Mouse (Mus musculus) intestine, embryonic 16.5 days (tissue): ENCODE results near the gene Arfrp1. TPM values are rescaled to one million over a fixed set of nuclear protein-coding genes. Genes with fewer than 3 reads are reported as not detected.

Experiments used
- ATAC-seq: fragments of 200-750 bp; cut with Nextera tagmentation; 2 replicates; pipeline ENCODE4 v1.8.0; 2017; ENCODE audit warnings: moderate TSS enrichment, moderate library complexity
- H3K27ac ChIP-seq: fragments of 300-500 bp; sonication (generic); 2 replicates; pipeline ENCODE4 v1.5.1; 2014; ENCODE audit warnings: mild to moderate bottlenecking, low read length
- H3K27me3 ChIP-seq: fragments of 300-500 bp; sonication (generic); replicated peaks from 2 replicates; pipeline ENCODE4 v1.6.1; 2014; ENCODE audit warnings: low read length, control low read depth, mixed read lengths; ENCODE audit not compliant: control insufficient read depth, insufficient read depth
- H3K36me3 ChIP-seq: fragments of 300-500 bp; sonication (generic); 2 replicates; pipeline ENCODE4 v1.6.1; 2014; ENCODE audit warnings: low read length, control low read depth; ENCODE audit not compliant: control insufficient read depth, insufficient read depth
- H3K4me1 ChIP-seq: fragments of 300-500 bp; sonication (generic); 2 replicates; pipeline ENCODE4 v1.6.1; 2014; ENCODE audit warnings: low read length, control low read depth, mixed read lengths; ENCODE audit not compliant: control insufficient read depth, insufficient read depth
- H3K4me2 ChIP-seq: fragments of 300-500 bp; sonication (generic); 2 replicates; pipeline ENCODE4 v1.6.1; 2014; ENCODE audit warnings: low read depth, low read length, control low read depth
- H3K4me3 ChIP-seq: fragments of 300-500 bp; sonication (generic); 2 replicates; pipeline ENCODE4 v1.5.1; 2014; ENCODE audit warnings: mild to moderate bottlenecking, low read length
- H3K9ac ChIP-seq: fragments of 300-500 bp; sonication (generic); 2 replicates; pipeline ENCODE4 v1.6.1; 2014; ENCODE audit warnings: low read depth, low read length
- H3K9me3 ChIP-seq: fragments of 300-500 bp; sonication (generic); 2 replicates; pipeline ENCODE4 v1.6.1; 2016; ENCODE audit warnings: low read length, control low read depth; ENCODE audit not compliant: control insufficient read depth
- WGBS: fragments of 180-500 bp; shearing (Covaris S2); extraction: QIAGEN DNeasy Blood & Tissue Kit; methylation state at CpG from one replicate; pipeline ENCODE4 v1.1.7; 2014; 5-methylcytosine and 5-hydroxymethylcytosine counted together
- polyA plus RNA-seq: library from polyadenylated mRNA; unstranded; fragments of >200 nt; fragmentation: Nextera tagmentation; extraction: Ambion mirVana; gene quantifications from 2 replicates; pipeline ENCODE4 v1.2.1, GENCODE M21; 2015

The Arfrp1 gene
- polyA plus RNA-seq, 1 experiment from 2014 or later: 54.0 TPM

DNA sequence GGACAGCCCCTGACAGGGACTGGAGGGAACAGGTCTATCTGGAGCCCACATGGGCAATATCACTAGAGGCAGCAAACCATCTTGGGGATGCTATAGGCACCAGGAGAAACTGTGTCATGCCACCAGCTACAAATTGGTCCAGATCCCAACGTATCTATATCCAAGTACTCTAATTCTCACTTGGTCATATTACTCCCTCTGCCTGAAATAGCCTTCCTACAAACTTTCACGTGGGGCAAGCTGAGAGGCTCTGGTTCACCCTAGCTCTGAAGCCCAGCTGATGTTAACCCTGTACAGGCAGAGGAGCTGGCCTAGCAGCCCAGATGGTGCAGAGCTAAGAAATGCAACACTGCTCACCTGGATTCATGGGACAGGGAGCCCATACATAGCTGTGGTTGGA is 26.3 kb upstream of the Arfrp1 start:
- WGBS: 69% methylated on average over 2 of the region's 2 CpGs
- Histone ChIP-seq H3K9me3 (no peaks in the 10 kb centered on the region), H3K27ac (no peak overlapping the region), H3K4me2 (no peak overlapping the region), H3K4me3 (no peak overlapping the region), H3K4me1 (no peaks in the 10 kb centered on the region), H3K9ac (no peak overlapping the region), H3K27me3 (no peaks in the 10 kb centered on the region), H3K36me3 (no peaks in the 10 kb centered on the region)
- no peak for ATAC-seq

GRCm38 (mm10) chr2:181391022-181391421 is 25.8 kb upstream of the Arfrp1 start:
- Histone ChIP-seq H3K4me1 (no peaks in the 10 kb centered on the region), H3K27ac (no peak overlapping the region), H3K9ac (no peak overlapping the region), H3K4me2 (no peak overlapping the region), H3K9me3 (no peaks in the 10 kb centered on the region), H3K4me3 (no peak overlapping the region), H3K27me3 (no peaks in the 10 kb centered on the region), H3K36me3 (no peaks in the 10 kb centered on the region)
- ATAC-seq: no peak
- 87% methylated on average over 15 of the region's 15 CpGs for WGBS

GRCm38 (mm10) chr2:181390136-181390870 is 25.1 kb upstream of the Arfrp1 start:
- H3K27ac ChIP-seq: no peak overlapping the region
- H3K4me1 ChIP-seq: no peaks in the 10 kb centered on the region
- no peak overlapping the region for H3K4me2 ChIP-seq
- H3K4me3 ChIP-seq: no peak overlapping the region
- 72% methylated on average over 4 of the region's 4 CpGs for WGBS
- no peaks in the 10 kb centered on the region for H3K27me3 ChIP-seq
- H3K9me3 ChIP-seq: no peaks in the 10 kb centered on the region
- no peak overlapping the region for H3K9ac ChIP-seq
- H3K36me3 ChIP-seq: no peaks in the 10 kb centered on the region; the same call in 1 of the 2 replicates
- no peak for ATAC-seq

DNA sequence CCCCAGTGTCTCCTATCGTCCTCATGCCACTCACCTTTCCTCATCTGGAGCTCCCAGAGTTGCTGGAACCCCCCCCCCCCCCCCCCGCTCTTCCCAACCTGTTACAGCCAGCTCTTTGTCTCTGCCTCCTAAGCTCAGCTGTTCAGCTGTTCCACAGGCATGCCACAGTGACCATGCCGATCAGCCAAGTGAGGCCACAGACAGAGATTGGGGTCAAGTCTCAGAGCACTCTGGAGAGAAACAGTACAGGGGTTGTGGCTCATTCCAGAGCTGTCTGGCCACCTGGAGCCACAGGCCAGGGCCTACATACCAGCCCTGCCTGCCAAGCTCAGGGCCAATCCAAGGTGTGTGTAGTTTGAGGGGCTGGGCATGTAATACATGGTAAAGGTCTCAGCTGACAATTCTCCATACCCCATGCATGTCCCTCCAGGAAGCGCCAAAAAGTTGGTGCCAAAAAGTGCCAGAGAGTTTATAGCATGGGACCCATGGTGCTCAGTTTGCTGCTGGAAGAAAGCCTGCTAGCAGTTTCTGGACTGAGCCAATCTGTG is 21.5 kb upstream of the Arfrp1 start:
- H3K27ac ChIP-seq: no peak overlapping the region
- H3K9ac ChIP-seq: no peak overlapping the region

DNA sequence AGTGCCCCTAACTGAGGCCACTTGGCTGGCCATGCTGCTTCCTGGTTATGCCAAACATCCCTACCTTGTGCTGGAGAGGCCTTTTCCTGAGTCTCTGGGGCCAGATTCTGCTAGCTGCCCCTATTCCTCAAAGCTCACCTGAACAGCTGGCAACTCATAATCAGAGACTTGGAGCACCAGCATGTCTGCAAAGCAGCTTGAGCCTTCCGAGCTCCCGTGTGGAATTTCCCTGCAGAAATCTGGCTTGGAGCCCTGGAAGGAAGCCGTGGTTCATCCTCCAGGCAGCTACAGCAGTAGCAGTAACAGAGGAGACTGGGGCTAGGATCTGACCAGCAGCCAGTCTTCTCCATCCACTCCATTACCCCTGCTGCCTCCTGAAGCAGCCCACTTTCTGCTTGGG is 20.7 kb upstream of the Arfrp1 start:
- 66% methylated on average over 3 of the region's 3 CpGs for WGBS

More for the DNA sequence above, 21.5 kb upstream of the Arfrp1 start:
- WGBS: 85% methylated on average over 3 of the region's 4 CpGs
- Histone ChIP-seq H3K4me3 (no peak overlapping the region), H3K36me3 (peaks cover 7% of the 10 kb centered on the region; the same call in 1 of the 2 replicates), H3K27me3 (no peaks in the 10 kb centered on the region), H3K4me2 (no peak overlapping the region), H3K9me3 (no peaks in the 10 kb centered on the region), H3K4me1 (no peaks in the 10 kb centered on the region)
- no peak for ATAC-seq

GRCm38 (mm10) chr2:181384919-181385391 is 19.8 kb upstream of the Arfrp1 start:
- WGBS: 79% methylated on average over 4 of the region's 4 CpGs
- Histone ChIP-seq H3K9ac (no peak overlapping the region), H3K36me3 (peaks cover 15% of the 10 kb centered on the region), H3K9me3 (no peaks in the 10 kb centered on the region), H3K4me3 (no peak overlapping the region), H3K4me1 (no peaks in the 10 kb centered on the region), H3K27me3 (no peaks in the 10 kb centered on the region), H3K4me2 (no peak overlapping the region), H3K27ac (no peak overlapping the region)
- ATAC-seq: no peak

More for the DNA sequence above, 20.7 kb upstream of the Arfrp1 start:
- H3K9me3 ChIP-seq: no peaks in the 10 kb centered on the region
- H3K27me3 ChIP-seq: no peaks in the 10 kb centered on the region
- ATAC-seq: no peak
- no peaks in the 10 kb centered on the region for H3K4me1 ChIP-seq
- H3K27ac ChIP-seq: no peak overlapping the region
- H3K36me3 ChIP-seq: peaks cover 7% of the 10 kb centered on the region
- H3K4me2 ChIP-seq: no peak overlapping the region
- no peak overlapping the region for H3K9ac ChIP-seq
- H3K4me3 ChIP-seq: no peak overlapping the region

DNA sequence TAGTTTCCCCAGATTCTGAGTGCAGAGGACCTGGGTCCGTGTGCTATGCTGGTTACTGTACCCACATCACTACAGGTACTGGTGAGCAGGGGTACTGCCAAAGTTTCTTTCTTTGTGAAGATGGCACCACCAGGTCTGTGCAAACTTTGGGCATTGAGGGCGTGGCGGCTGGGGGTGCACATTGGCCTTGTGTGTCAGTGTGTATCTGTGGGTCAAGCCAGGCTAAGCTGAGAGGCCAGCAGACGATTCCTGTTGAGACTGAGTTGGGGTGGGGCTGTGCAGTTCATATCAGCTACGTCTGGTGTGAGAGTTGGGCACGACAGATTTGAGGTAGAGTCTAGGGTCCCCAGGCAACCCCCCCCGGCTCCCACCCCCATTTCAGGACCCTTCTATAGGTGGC is 19.3 kb upstream of the Arfrp1 start:
- Histone ChIP-seq H3K36me3 (peaks cover 17% of the 10 kb centered on the region), H3K27ac (no peak overlapping the region), H3K4me3 (no peak overlapping the region), H3K27me3 (no peaks in the 10 kb centered on the region), H3K4me1 (no peaks in the 10 kb centered on the region), H3K9ac (no peak overlapping the region), H3K9me3 (no peaks in the 10 kb centered on the region), H3K4me2 (no peak overlapping the region)
- ATAC-seq: no peak
- WGBS: 86% methylated on average over 7 of the region's 7 CpGs

- Histone ChIP-seq H3K27me3 (no peaks in the 10 kb centered on the region), H3K9me3 (no peaks in the 10 kb centered on the region), H3K4me1 (no peaks in the 10 kb centered on the region), H3K9ac (no peak overlapping the region), H3K36me3 (peaks cover 26% of the 10 kb centered on the region), H3K4me3 (no peak overlapping the region), H3K4me2 (no peak overlapping the region), H3K27ac (no peak overlapping the region)
- WGBS: 89% methylated on average over 6 of the region's 6 CpGs
- ATAC-seq: no peak
These were observed 16.6 kb upstream of the Arfrp1 start for GRCm38 (mm10) chr2:181381631-181382306.

GRCm38 (mm10) chr2:181381107-181381506 is 15.9 kb upstream of the Arfrp1 start:
- Histone ChIP-seq H3K9ac (no peak overlapping the region), H3K4me2 (no peak overlapping the region), H3K27me3 (no peaks in the 10 kb centered on the region), H3K9me3 (no peaks in the 10 kb centered on the region), H3K4me1 (no peaks in the 10 kb centered on the region), H3K4me3 (no peak overlapping the region), H3K27ac (no peak overlapping the region), H3K36me3 (peaks cover 26% of the 10 kb centered on the region)
- ATAC-seq: no peak
- 87% methylated on average over 5 of the region's 5 CpGs for WGBS
